Mouse (Mus musculus) megakaryocyte-erythroid progenitor cell, adult 5 weeks (primary cell): ENCODE data around the gene Rab25. TPM values are rescaled to one million over a fixed set of nuclear protein-coding genes. Genes with fewer than 3 reads are reported as not detected.

Experiments used
- polyA plus RNA-seq: library from polyadenylated mRNA; stranded (reverse); fragments of >175 nt; gene quantifications from 2 replicates; pipeline ENCODE4 v1.2.3, GENCODE M21; 2012

Rab25 gene
- 0.24 and 0.69 TPM in 2 replicates for polyA plus RNA-seq

GRCm38 (mm10) chr3:88548180-88548917 lies at the start of gene Rab25:
Gene Rab25, minus strand, starts transcription at chr3:88548300.

GRCm38 (mm10) chr3:88575540-88575939 lies 27.4 kb upstream of the Rab25 start, which contains the start of gene Ssr2:
Gene Ssr2, plus strand, starts transcription at chr3:88575876.

GRCm38 (mm10) chr3:88553525-88553879 lies 5.4 kb upstream of the Rab25 start, which contains the start of gene Ubqln4:
Gene Ubqln4, plus strand, starts transcription at chr3:88553758.

GRCm38 (mm10) chr3:88552676-88553524 lies 4.8 kb upstream of the Rab25 start, which contains the start of gene Lamtor2:
Gene Lamtor2, minus strand, starts transcription at chr3:88553074.

GRCm38 (mm10) chr3:88532299-88532674 lies 15.8 kb downstream of the Rab25 start, which contains the start of gene Mex3a:
Gene Mex3a, plus strand, starts transcription at chr3:88532395.

GRCm38 (mm10) chr3:88509692-88510420 lies 38.2 kb downstream of the Rab25 start, which contains the start of gene Lmna:
Gene Lmna, minus strand, starts transcription at chr3:88509956.

Other genes starting within 250 kb of the Rab25 start
- gene Glmp, start 223.3 kb downstream of the Rab25 start, polyA plus RNA-seq = 75.1 and 97.9 TPM in 2 replicates
- 1.8 and 1.9 TPM in 2 replicates for gene Tmem79, start 212.2 kb downstream of the Rab25 start, polyA plus RNA-seq
- gene Smg5, start 212.0 kb downstream of the Rab25 start, polyA plus RNA-seq = 78.6 and 97.0 TPM in 2 replicates
- 0.06 TPM in 1 of 2 replicates, not detected in the other for gene Paqr6, start 183.7 kb downstream of the Rab25 start, polyA plus RNA-seq
- not detected in 2 replicates for gene Bglap3, start 175.6 kb downstream of the Rab25 start, polyA plus RNA-seq
- not detected in 2 replicates for gene Bglap2, start 169.6 kb downstream of the Rab25 start, polyA plus RNA-seq
- gene Bglap, start 163.8 kb downstream of the Rab25 start, polyA plus RNA-seq = not detected in 2 replicates
- gene Pmf1, start 138.0 kb downstream of the Rab25 start, polyA plus RNA-seq = 203 and 221 TPM in 2 replicates
- 8.2 and 8.3 TPM in 2 replicates for gene Slc25a44, start 123.2 kb downstream of the Rab25 start, polyA plus RNA-seq
- 60.3 and 109 TPM in 2 replicates for gene Sema4a, start 87.1 kb downstream of the Rab25 start, polyA plus RNA-seq
- 80.9 and 128 TPM in 2 replicates for gene Lmna, start 38.3 kb downstream of the Rab25 start, polyA plus RNA-seq
- gene Mex3a, start 15.9 kb downstream of the Rab25 start, polyA plus RNA-seq = 8.8 and 16.2 TPM in 2 replicates
- gene Lamtor2, start 4.8 kb upstream of the Rab25 start, polyA plus RNA-seq = 121 and 149 TPM in 2 replicates
- 74.0 and 78.9 TPM in 2 replicates for gene Ubqln4, start 5.5 kb upstream of the Rab25 start, polyA plus RNA-seq
- 298 and 364 TPM in 2 replicates for gene Ssr2, start 27.6 kb upstream of the Rab25 start, polyA plus RNA-seq
- 425 and 439 TPM in 2 replicates for gene Arhgef2, start 57.7 kb upstream of the Rab25 start, polyA plus RNA-seq
- gene Rxfp4, start 104.8 kb upstream of the Rab25 start, polyA plus RNA-seq = not detected in 2 replicates
- gene Khdc4, start 137.5 kb upstream of the Rab25 start, polyA plus RNA-seq = 14.9 and 17.2 TPM in 2 replicates
- 13.4 and 15.4 TPM in 2 replicates for gene Rit1, start 168.5 kb upstream of the Rab25 start, polyA plus RNA-seq
- 0.49 and 0.78 TPM in 2 replicates for gene Syt11, start 226.9 kb upstream of the Rab25 start, polyA plus RNA-seq